Mouse (Mus musculus): ENCODE data around the gene Slit3. TPM values are rescaled to one million over a fixed set of nuclear protein-coding genes. Genes with fewer than 3 reads are reported as not detected.

Slit3 gene
- polyA plus RNA-seq, 1 experiment from 2014 or later = 11.1 TPM

GRCm38 (mm10) chr11:35738102-35738501, 617.1 kb downstream of the Slit3 start:
- ATAC-seq (ENCODE audit: low FRiP score) = no peak
- Histone ChIP-seq H3K9ac (ENCODE audit: low read length) (no peak overlapping the region), H3K4me2 (no peak overlapping the region), H3K27me3 (ENCODE audit: control insufficient read depth, insufficient read depth, low read length) (no peaks in the 10 kb centered on the region), H3K9me3 (ENCODE audit: control insufficient read depth, low read length) (no peaks in the 10 kb centered on the region), H3K27ac (ENCODE audit: low read depth, low read length) (no peak overlapping the region), H3K4me3 (ENCODE audit: low read depth, low read length) (no peak overlapping the region), H3K36me3 (ENCODE audit: control insufficient read depth, insufficient read depth, low read length) (no peaks in the 10 kb centered on the region), H3K4me1 (ENCODE audit: control insufficient read depth, insufficient read depth, low read length) (no peaks in the 10 kb centered on the region)
- no peak for DNase-seq (ENCODE audit: low spot score, missing footprints)
- 81% methylated on average over 3 of the region's 3 CpGs for WGBS

- Histone ChIP-seq H3K4me1 (ENCODE audit: control insufficient read depth, insufficient read depth, low read length) (no peaks in the 10 kb centered on the region), H3K36me3 (ENCODE audit: control insufficient read depth, insufficient read depth, low read length) (no peaks in the 10 kb centered on the region), H3K4me3 (ENCODE audit: low read depth, low read length) (no peak overlapping the region), H3K27me3 (ENCODE audit: control insufficient read depth, insufficient read depth, low read length) (no peaks in the 10 kb centered on the region), H3K4me2 (no peak overlapping the region), H3K27ac (ENCODE audit: low read depth, low read length) (no peak overlapping the region), H3K9me3 (ENCODE audit: control insufficient read depth, low read length) (no peaks in the 10 kb centered on the region), H3K9ac (ENCODE audit: low read length) (no peak overlapping the region)
- 91% methylated on average over 6 of the region's 6 CpGs for WGBS
- no peak for DNase-seq (ENCODE audit: low spot score, missing footprints)
- ATAC-seq (ENCODE audit: low FRiP score) = no peak
These were observed 622.6 kb downstream of the Slit3 start for GRCm38 (mm10) chr11:35743586-35743985.

GRCm38 (mm10) chr11:35744571-35744970, 623.5 kb downstream of the Slit3 start:
- 88% methylated on average over 6 of the region's 6 CpGs for WGBS
- no peak overlapping the region for H3K4me3 ChIP-seq (ENCODE audit: low read depth, low read length)
- H3K27me3 ChIP-seq (ENCODE audit: control insufficient read depth, insufficient read depth, low read length) = no peaks in the 10 kb centered on the region
- H3K27ac ChIP-seq (ENCODE audit: low read depth, low read length) = no peak overlapping the region
- no peaks in the 10 kb centered on the region for H3K9me3 ChIP-seq (ENCODE audit: control insufficient read depth, low read length)
- no peak overlapping the region for H3K4me2 ChIP-seq
- ATAC-seq (ENCODE audit: low FRiP score) (no peak), DNase-seq (ENCODE audit: low spot score, missing footprints) (no peak)
- H3K36me3 ChIP-seq (ENCODE audit: control insufficient read depth, insufficient read depth, low read length) = no peaks in the 10 kb centered on the region
- no peak overlapping the region for H3K9ac ChIP-seq (ENCODE audit: low read length)
- no peaks in the 10 kb centered on the region for H3K4me1 ChIP-seq (ENCODE audit: control insufficient read depth, insufficient read depth, low read length)

- ATAC-seq (ENCODE audit: low FRiP score) = no peak
- H3K27ac ChIP-seq (ENCODE audit: low read depth, low read length) = no peak overlapping the region
- H3K27me3 ChIP-seq (ENCODE audit: control insufficient read depth, insufficient read depth, low read length) = no peaks in the 10 kb centered on the region
- H3K4me1 ChIP-seq (ENCODE audit: control insufficient read depth, insufficient read depth, low read length) = no peaks in the 10 kb centered on the region
- H3K4me2 ChIP-seq = no peak overlapping the region
- 77% methylated on average over 8 of the region's 8 CpGs for WGBS
- no peaks in the 10 kb centered on the region for H3K36me3 ChIP-seq (ENCODE audit: control insufficient read depth, insufficient read depth, low read length)
- no peak overlapping the region for H3K9ac ChIP-seq (ENCODE audit: low read length)
- no peak overlapping the region for H3K4me3 ChIP-seq (ENCODE audit: low read depth, low read length)
- no peak for DNase-seq (ENCODE audit: low spot score, missing footprints)
- no peaks in the 10 kb centered on the region for H3K9me3 ChIP-seq (ENCODE audit: control insufficient read depth, low read length)
These were observed 629.6 kb downstream of the Slit3 start for GRCm38 (mm10) chr11:35750578-35750977.

GRCm38 (mm10) chr11:35754906-35755418, 633.9 kb downstream of the Slit3 start:
- H3K4me1 ChIP-seq (ENCODE audit: control insufficient read depth, insufficient read depth, low read length) = no peaks in the 10 kb centered on the region
- ATAC-seq (ENCODE audit: low FRiP score) = no peak
- 79% methylated on average over 4 of the region's 4 CpGs for WGBS

GRCm38 (mm10) chr11:35755546-35755945, 634.5 kb downstream of the Slit3 start:
- Histone ChIP-seq H3K27me3 (ENCODE audit: control insufficient read depth, insufficient read depth, low read length) (no peaks in the 10 kb centered on the region), H3K36me3 (ENCODE audit: control insufficient read depth, insufficient read depth, low read length) (no peaks in the 10 kb centered on the region), H3K27ac (ENCODE audit: low read depth, low read length) (no peak overlapping the region), H3K4me2 (no peak overlapping the region), H3K9ac (ENCODE audit: low read length) (no peak overlapping the region), H3K9me3 (ENCODE audit: control insufficient read depth, low read length) (no peaks in the 10 kb centered on the region), H3K4me1 (ENCODE audit: control insufficient read depth, insufficient read depth, low read length) (no peaks in the 10 kb centered on the region), H3K4me3 (ENCODE audit: low read depth, low read length) (no peak overlapping the region)
- 67% methylated on average over 6 of the region's 6 CpGs for whole genome bisulfite sequencing
- ATAC-seq (ENCODE audit: low FRiP score) (no peak), DNase-seq (ENCODE audit: low spot score, missing footprints) (no peak)

More at GRCm38 (mm10) chr11:35754906-35755418, 633.9 kb downstream of the Slit3 start:
- no peak for DNase-seq (ENCODE audit: low spot score, missing footprints)
- no peaks in the 10 kb centered on the region for H3K36me3 ChIP-seq (ENCODE audit: control insufficient read depth, insufficient read depth, low read length)
- no peak overlapping the region for H3K9ac ChIP-seq (ENCODE audit: low read length)
- H3K27me3 ChIP-seq (ENCODE audit: control insufficient read depth, insufficient read depth, low read length) = no peaks in the 10 kb centered on the region
- H3K4me3 ChIP-seq (ENCODE audit: low read depth, low read length) = no peak overlapping the region
- no peak overlapping the region for H3K4me2 ChIP-seq
- no peaks in the 10 kb centered on the region for H3K9me3 ChIP-seq (ENCODE audit: control insufficient read depth, low read length)
- no peak overlapping the region for H3K27ac ChIP-seq (ENCODE audit: low read depth, low read length)

- H3K36me3 ChIP-seq (ENCODE audit: control insufficient read depth, insufficient read depth, low read length) = no peaks in the 10 kb centered on the region
- DNase-seq (ENCODE audit: low spot score, missing footprints) (no peak), ATAC-seq (ENCODE audit: low FRiP score) (no peak)
- no peak overlapping the region for H3K4me3 ChIP-seq (ENCODE audit: low read depth, low read length)
- H3K4me1 ChIP-seq (ENCODE audit: control insufficient read depth, insufficient read depth, low read length) = no peaks in the 10 kb centered on the region
- no peaks in the 10 kb centered on the region for H3K27me3 ChIP-seq (ENCODE audit: control insufficient read depth, insufficient read depth, low read length)
- H3K4me2 ChIP-seq = no peak overlapping the region
- no peak overlapping the region for H3K27ac ChIP-seq (ENCODE audit: low read depth, low read length)
- H3K9me3 ChIP-seq (ENCODE audit: control insufficient read depth, low read length) = no peaks in the 10 kb centered on the region
- 86% methylated on average over 11 of the region's 11 CpGs for WGBS
- no peak overlapping the region for H3K9ac ChIP-seq (ENCODE audit: low read length)
These were observed 635.6 kb downstream of the Slit3 start for GRCm38 (mm10) chr11:35756411-35757303.

MicroRNAs within 50 kb of the gene (microRNA counts, 519-probe panel; counts per million panel counts)
- 6,181 counts per million, percentile 84 among the panel's probes with 10 or more counts for microRNA mmu-miR-218

Small RNA genes within 50 kb of the gene (microRNA-seq; reads per million reads assigned to microRNA genes)
- 78.9 reads per million, percentile 50 among the genes with 10 or more reads in this experiment for gene Mir218-2

Data from midbrain, embryonic 11.5 days (tissue).